Mouse (Mus musculus) embryonic facial prominence, embryonic 11.5 days (tissue): ENCODE measurements around the gene Exoc2. TPM values are rescaled to one million over a fixed set of nuclear protein-coding genes. Genes with fewer than 3 reads are reported as not detected.

Experiments
- ATAC-seq: fragments of 200-750 bp; cut with Nextera tagmentation; replicated peaks from 2 replicates; pipeline ENCODE4 v1.8.0; 2017; ENCODE audit warnings: low read depth; ENCODE audit not compliant: insufficient number of reproducible peaks, low FRiP score, low TSS enrichment
- DNase-seq: peaks from one replicate; pipeline ENCODE4 v3.0.0-alpha.2; 2015; ENCODE audit warnings: low spot score
- H3K27ac ChIP-seq: fragments of 300-500 bp; sonication (generic); replicated peaks from 2 replicates; pipeline ENCODE4 v1.5.1; 2014; ENCODE audit warnings: mild to moderate bottlenecking, low read depth, low read length, control low read depth
- H3K27me3 ChIP-seq: fragments of 300-500 bp; sonication (generic); 2 replicates; pipeline ENCODE4 v1.6.1; 2014; ENCODE audit warnings: mild to moderate bottlenecking, low read length, moderate library complexity, mixed read lengths; ENCODE audit not compliant: control insufficient read depth, insufficient read depth
- H3K36me3 ChIP-seq: fragments of 300-500 bp; sonication (generic); replicated peaks from 2 replicates; pipeline ENCODE4 v1.6.1; 2014; ENCODE audit warnings: low read depth, mild to moderate bottlenecking, low read length, moderate library complexity, mixed read lengths; ENCODE audit not compliant: control insufficient read depth, insufficient read depth
- H3K4me1 ChIP-seq: fragments of 300-500 bp; sonication (generic); 2 replicates; pipeline ENCODE4 v1.6.1; 2014; ENCODE audit warnings: low read length, mixed read lengths; ENCODE audit not compliant: control insufficient read depth, insufficient read depth
- H3K4me2 ChIP-seq: fragments of 300-500 bp; sonication (generic); 2 replicates; pipeline ENCODE4 v1.6.1; 2014; ENCODE audit warnings: low read depth, mild to moderate bottlenecking, control low read depth, low read length, moderate library complexity
- H3K4me3 ChIP-seq: fragments of 300-500 bp; sonication (generic); 2 replicates; pipeline ENCODE4 v1.5.1; 2014; ENCODE audit warnings: low read depth, low read length, control low read depth
- H3K9ac ChIP-seq: fragments of 300-500 bp; sonication (generic); replicated peaks from 2 replicates; pipeline ENCODE4 v1.6.1; 2014; ENCODE audit warnings: mild to moderate bottlenecking, control low read depth, low read length
- H3K9me3 ChIP-seq: fragments of 300-500 bp; sonication (generic); replicated peaks from 2 replicates; pipeline ENCODE4 v1.6.1; 2016; ENCODE audit warnings: mild to moderate bottlenecking, low read length, inconsistent platforms, mixed read lengths; ENCODE audit not compliant: control insufficient read depth
- WGBS: fragments of 180-500 bp; shearing (Covaris S2); extraction: QIAGEN DNeasy Blood & Tissue Kit; methylation state at CpG from one replicate; pipeline ENCODE4 v1.1.7; 2014; 5-methylcytosine and 5-hydroxymethylcytosine counted together
- polyA plus RNA-seq: library from polyadenylated mRNA; unstranded; fragments of >200 nt; fragmentation: Nextera tagmentation; extraction: Ambion mirVana; gene quantifications from 2 replicates; pipeline ENCODE4 v1.2.1, GENCODE M21; 2014

Gene Exoc2
- polyA plus RNA-seq, 1 experiment from 2014 or later = 43.8 TPM

- Histone ChIP-seq H3K27me3 (no peaks in the 10 kb centered on the region), H3K9me3 (no peaks in the 10 kb centered on the region), H3K9ac (no peak overlapping the region), H3K4me2 (no peak overlapping the region), H3K27ac (no peak overlapping the region), H3K36me3 (no peaks in the 10 kb centered on the region), H3K4me3 (no peak overlapping the region), H3K4me1 (no peaks in the 10 kb centered on the region)
- ATAC-seq (no peak), DNase-seq (no peak)
- 96% methylated on average over 15 of the region's 15 CpGs for WGBS
Measured at GRCm38 (mm10) chr13:30947129-30947528, 26.8 kb downstream of the Exoc2 start.

GRCm38 (mm10) chr13:30945788-30946187, 28.1 kb downstream of the Exoc2 start:
- Histone ChIP-seq H3K4me1 (no peaks in the 10 kb centered on the region), H3K4me2 (no peak overlapping the region), H3K36me3 (no peaks in the 10 kb centered on the region), H3K9me3 (no peaks in the 10 kb centered on the region), H3K9ac (no peak overlapping the region), H3K27me3 (no peaks in the 10 kb centered on the region), H3K4me3 (no peak overlapping the region), H3K27ac (no peak overlapping the region)
- DNase-seq (no peak), ATAC-seq (no peak)

- no peaks in the 10 kb centered on the region for H3K9me3 ChIP-seq
- ATAC-seq (no peak), DNase-seq (no peak)
- H3K4me1 ChIP-seq = no peaks in the 10 kb centered on the region
- H3K9ac ChIP-seq = no peak overlapping the region
- no peak overlapping the region for H3K27ac ChIP-seq
- H3K4me3 ChIP-seq = no peak overlapping the region
- no peaks in the 10 kb centered on the region for H3K27me3 ChIP-seq
- no peaks in the 10 kb centered on the region for H3K36me3 ChIP-seq
- 87% methylated on average over 6 of the region's 6 CpGs for WGBS
- H3K4me2 ChIP-seq = no peak overlapping the region
Measured at GRCm38 (mm10) chr13:30932972-30933371, 40.9 kb downstream of the Exoc2 start.

- no peak for ATAC-seq
- Histone ChIP-seq H3K27me3 (no peaks in the 10 kb centered on the region), H3K4me3 (no peak overlapping the region), H3K9me3 (no peaks in the 10 kb centered on the region), H3K27ac (no peak overlapping the region), H3K36me3 (no peaks in the 10 kb centered on the region), H3K4me1 (no peaks in the 10 kb centered on the region), H3K9ac (no peak overlapping the region), H3K4me2 (no peak overlapping the region)
- WGBS = 83% methylated on average over 4 of the region's 4 CpGs
- DNase-seq = no peak
Measured at GRCm38 (mm10) chr13:30931613-30932012, 42.3 kb downstream of the Exoc2 start.

GRCm38 (mm10) chr13:30929119-30929518, 44.8 kb downstream of the Exoc2 start:
- no peak for ATAC-seq
- WGBS = 91% methylated on average over 2 of the region's 2 CpGs

GRCm38 (mm10) chr13:30924269-30924668, 49.6 kb downstream of the Exoc2 start:
- H3K27ac ChIP-seq = no peak overlapping the region
- no peak for DNase-seq
- no peak overlapping the region for H3K9ac ChIP-seq
- H3K4me2 ChIP-seq = no peak overlapping the region
- WGBS = 90% methylated on average over 6 of the region's 6 CpGs
- H3K4me1 ChIP-seq = no peaks in the 10 kb centered on the region
- no peak overlapping the region for H3K4me3 ChIP-seq
- no peaks in the 10 kb centered on the region for H3K9me3 ChIP-seq
- no peak for ATAC-seq
- no peaks in the 10 kb centered on the region for H3K36me3 ChIP-seq
- no peaks in the 10 kb centered on the region for H3K27me3 ChIP-seq

More at GRCm38 (mm10) chr13:30929119-30929518, 44.8 kb downstream of the Exoc2 start:
- no peak for DNase-seq
- no peaks in the 10 kb centered on the region for H3K9me3 ChIP-seq
- H3K27ac ChIP-seq = no peak overlapping the region
- H3K4me2 ChIP-seq = no peak overlapping the region
- H3K4me1 ChIP-seq = no peaks in the 10 kb centered on the region
- no peaks in the 10 kb centered on the region for H3K27me3 ChIP-seq
- H3K4me3 ChIP-seq = no peak overlapping the region
- no peaks in the 10 kb centered on the region for H3K36me3 ChIP-seq
- H3K9ac ChIP-seq = no peak overlapping the region

- H3K4me3 ChIP-seq = no peak overlapping the region
- no peaks in the 10 kb centered on the region for H3K4me1 ChIP-seq
- no peak overlapping the region for H3K27ac ChIP-seq
- DNase-seq (no peak), ATAC-seq (no peak)
- no peak overlapping the region for H3K9ac ChIP-seq
- no peaks in the 10 kb centered on the region for H3K27me3 ChIP-seq
- H3K36me3 ChIP-seq = no peaks in the 10 kb centered on the region
- H3K4me2 ChIP-seq = no peak overlapping the region
- no peaks in the 10 kb centered on the region for H3K9me3 ChIP-seq
- WGBS = 88% methylated on average over 4 of the region's 4 CpGs
Measured at GRCm38 (mm10) chr13:30921914-30922313, 52.0 kb downstream of the Exoc2 start.

- Histone ChIP-seq H3K9ac (no peak overlapping the region), H3K27me3 (no peaks in the 10 kb centered on the region), H3K4me2 (no peak overlapping the region), H3K27ac (no peak overlapping the region), H3K4me1 (peaks cover 4% of the 10 kb centered on the region; the same call in 1 of the 2 replicates), H3K4me3 (no peak overlapping the region), H3K36me3 (no peaks in the 10 kb centered on the region), H3K9me3 (no peaks in the 10 kb centered on the region)
- DNase-seq = no peak
- no peak for ATAC-seq
Measured at GRCm38 (mm10) chr13:30913757-30914156, 60.1 kb downstream of the Exoc2 start.
